Mouse (Mus musculus) C2C12 (cell line): Measurements from ENCODE around the gene Sipa1.

Source experiments
- CEBPB ChIP-seq: IDR thresholded peaks from one replicate; pipeline ENCODE4 v1.6.1; 2011; ENCODE audit warnings: low read depth, mild to moderate bottlenecking, control low read depth, moderate library complexity
- CTCF ChIP-seq: IDR thresholded peaks from one replicate; pipeline ENCODE4 v1.5.1; 2011; ENCODE audit not compliant: control insufficient read depth, insufficient read depth, insufficient read length
- MAX ChIP-seq: IDR thresholded peaks from one replicate; pipeline ENCODE4 v1.6.1; 2011; ENCODE audit warnings: mild to moderate bottlenecking, control low read depth
- MYOD1 ChIP-seq: IDR thresholded peaks from one replicate; pipeline ENCODE4 v1.6.1; 2011; ENCODE audit warnings: low read depth; ENCODE audit not compliant: control insufficient read depth, insufficient read length
- MYOG ChIP-seq: IDR thresholded peaks from one replicate; pipeline ENCODE4 v1.6.1; 2011; ENCODE audit not compliant: control insufficient read depth, insufficient read length; ENCODE audit errors: extremely low read depth
- USF1 ChIP-seq: IDR thresholded peaks from one replicate; pipeline ENCODE4 v1.6.1; 2011; ENCODE audit warnings: low read depth, mild to moderate bottlenecking, control low read depth, moderate library complexity

GRCm38 (mm10) chr19:5649298-5649741 is 14.2 kb downstream of the Sipa1 start:
- TF ChIP-seq CTCF, result no peak
- TF ChIP-seq MYOG, result no peak
- no peak for TF ChIP-seq CEBPB
- no peak for TF ChIP-seq MYOD1
- TF ChIP-seq USF1, result no peak
- TF ChIP-seq MAX, result no peak
